Mouse (Mus musculus): ENCODE measurements around the gene Myo16. TPM values are rescaled to one million over a fixed set of nuclear protein-coding genes. Genes with fewer than 3 reads are reported as not detected.

The Myo16 gene
- polyA plus RNA-seq, 1 experiment from 2014 or later, result 0.68 TPM

DNA sequence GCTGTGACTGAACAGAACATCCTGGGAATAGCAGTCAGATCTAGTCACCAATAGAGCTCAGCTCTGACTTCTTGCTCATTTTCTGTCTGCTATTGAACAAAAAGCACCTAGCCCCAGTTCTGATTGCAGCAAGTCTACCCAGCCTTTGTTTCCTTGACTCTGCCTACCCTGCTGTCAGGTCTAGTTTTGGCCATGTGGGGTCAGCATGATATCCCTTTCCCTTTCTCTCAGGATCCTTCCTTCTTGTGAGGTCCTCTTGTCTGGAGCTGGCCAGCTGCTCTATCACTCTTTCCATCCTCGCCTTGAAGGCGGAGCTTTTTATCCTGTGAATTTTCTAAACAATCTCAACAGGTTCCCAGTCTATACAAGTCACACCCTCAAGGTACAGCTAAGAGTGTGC is 459.7 kb downstream of the Myo16 start:
- DNase-seq (ENCODE audit: low spot score), result no peak

DNA sequence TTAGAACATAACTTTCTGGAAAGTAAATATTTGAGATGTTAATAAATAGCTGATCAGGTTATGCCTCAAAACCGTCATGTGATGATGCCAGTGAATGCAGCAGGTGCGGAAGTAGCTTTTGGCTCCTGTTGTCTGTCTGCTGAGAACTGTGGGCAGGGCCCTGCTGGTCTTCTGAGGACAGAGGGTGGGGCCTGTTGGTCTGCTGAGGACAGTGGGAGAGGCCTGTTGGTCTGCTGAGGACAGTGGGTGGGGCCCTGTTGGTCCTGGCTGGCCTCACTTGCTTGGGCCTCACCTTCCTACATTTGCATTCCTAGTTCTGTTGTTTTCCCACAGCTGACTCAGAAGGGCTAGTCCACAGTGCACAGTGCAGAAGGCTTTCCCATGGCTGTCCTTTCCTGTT is 466.0 kb downstream of the Myo16 start:
- no peak for DNase-seq (ENCODE audit: low spot score)

DNA sequence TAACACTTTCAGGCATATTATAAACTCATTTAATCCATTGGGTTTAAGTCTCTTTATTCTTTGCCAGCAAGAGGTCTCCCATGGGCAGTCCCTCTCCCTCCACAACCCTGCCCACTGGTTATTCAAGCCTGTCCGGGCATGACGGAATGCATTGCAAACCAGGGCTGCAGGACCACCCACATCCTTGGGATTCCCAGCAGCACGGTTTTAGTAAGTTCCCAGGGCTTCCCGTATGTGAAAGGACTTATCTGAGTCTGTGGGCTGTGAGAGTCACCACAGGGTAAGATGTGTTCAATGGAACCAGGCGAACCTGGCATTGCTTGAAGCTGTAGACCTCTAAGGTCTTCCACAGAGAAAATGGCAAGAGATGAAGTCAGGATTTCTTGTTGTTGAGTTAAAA is 471.6 kb downstream of the Myo16 start:
- no peak for DNase-seq (ENCODE audit: low spot score)

DNA sequence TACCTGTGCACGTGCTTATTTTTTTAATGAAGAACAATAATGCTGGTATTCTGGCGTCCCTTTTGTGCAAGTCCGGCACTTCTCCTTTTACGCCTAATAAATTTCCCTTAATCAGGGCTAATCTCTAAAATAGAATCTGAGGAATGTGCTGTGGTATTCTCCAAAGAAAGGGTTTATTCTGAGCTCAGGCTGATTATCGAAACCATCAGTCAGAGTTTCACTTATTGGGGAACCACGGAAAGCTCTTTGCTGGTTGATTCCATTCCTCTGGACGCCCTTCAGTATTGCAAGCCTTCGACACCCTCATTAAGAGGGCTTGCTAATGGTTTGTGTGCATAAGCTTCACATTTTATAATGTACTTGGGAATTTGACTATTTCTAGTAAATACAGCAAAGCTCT is 475.0 kb downstream of the Myo16 start:
- no peak for DNase-seq (ENCODE audit: low spot score)

DNA sequence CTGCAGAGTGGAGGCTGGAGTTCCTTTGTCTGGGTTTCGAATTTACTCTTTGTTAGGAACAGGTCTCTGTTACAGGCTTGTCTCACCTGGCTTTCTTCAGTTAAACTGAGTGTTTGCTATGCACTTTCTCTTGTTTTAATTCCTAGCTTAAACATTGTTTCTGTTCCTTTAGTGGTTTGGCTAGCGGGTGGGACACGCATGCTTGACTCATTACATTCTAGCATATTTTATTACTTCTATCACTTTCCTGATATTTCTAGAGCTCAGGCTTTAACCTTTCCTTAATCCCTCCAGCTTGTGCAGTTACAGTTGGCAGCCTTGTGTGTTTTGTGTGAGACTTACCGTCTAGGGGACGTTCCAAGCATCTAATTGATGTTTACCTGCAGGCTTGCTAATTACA is 476.2 kb downstream of the Myo16 start:
- DNase-seq (ENCODE audit: low spot score), result no peak

DNA sequence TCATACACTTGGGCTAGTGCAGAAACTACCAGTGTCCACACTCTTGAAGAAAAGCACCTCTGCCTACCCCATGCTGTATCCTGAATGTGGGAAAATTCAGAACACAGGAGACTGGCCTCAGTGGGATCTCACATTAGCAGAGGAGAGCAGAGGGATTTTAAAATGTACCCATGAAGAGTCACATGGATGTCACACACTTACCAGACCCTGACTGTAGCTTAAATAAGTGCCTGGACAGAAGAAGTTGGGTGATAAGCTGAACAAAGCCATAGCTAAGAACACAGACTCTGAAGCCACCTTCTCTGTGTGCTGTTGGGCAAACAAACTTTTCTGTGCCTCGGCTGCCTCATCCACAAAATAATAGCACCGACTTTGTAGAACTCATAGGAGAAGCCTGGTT is 477.3 kb downstream of the Myo16 start:
- DNase-seq (ENCODE audit: low spot score), result no peak

DNA sequence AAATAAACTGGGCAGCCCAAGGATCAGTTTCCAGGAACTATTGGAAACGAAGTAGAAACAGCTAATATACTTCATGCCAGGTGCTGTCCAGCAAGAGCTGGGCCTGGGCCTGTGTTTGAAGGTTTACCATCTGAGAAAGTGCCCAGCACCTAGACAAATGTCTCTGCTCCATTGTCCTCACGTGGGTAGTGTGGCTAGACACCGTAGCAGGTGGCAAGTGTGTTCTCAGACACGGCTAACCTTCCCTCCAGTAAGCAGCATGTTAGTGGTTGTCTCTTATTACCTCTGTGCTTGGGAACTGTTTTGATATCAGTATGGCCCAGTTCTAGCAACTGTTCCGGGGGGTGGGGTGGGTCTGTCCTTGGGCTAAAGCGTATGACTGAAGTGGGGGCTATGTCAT is 478.9 kb downstream of the Myo16 start:
- no peak for DNase-seq (ENCODE audit: low spot score)

DNA sequence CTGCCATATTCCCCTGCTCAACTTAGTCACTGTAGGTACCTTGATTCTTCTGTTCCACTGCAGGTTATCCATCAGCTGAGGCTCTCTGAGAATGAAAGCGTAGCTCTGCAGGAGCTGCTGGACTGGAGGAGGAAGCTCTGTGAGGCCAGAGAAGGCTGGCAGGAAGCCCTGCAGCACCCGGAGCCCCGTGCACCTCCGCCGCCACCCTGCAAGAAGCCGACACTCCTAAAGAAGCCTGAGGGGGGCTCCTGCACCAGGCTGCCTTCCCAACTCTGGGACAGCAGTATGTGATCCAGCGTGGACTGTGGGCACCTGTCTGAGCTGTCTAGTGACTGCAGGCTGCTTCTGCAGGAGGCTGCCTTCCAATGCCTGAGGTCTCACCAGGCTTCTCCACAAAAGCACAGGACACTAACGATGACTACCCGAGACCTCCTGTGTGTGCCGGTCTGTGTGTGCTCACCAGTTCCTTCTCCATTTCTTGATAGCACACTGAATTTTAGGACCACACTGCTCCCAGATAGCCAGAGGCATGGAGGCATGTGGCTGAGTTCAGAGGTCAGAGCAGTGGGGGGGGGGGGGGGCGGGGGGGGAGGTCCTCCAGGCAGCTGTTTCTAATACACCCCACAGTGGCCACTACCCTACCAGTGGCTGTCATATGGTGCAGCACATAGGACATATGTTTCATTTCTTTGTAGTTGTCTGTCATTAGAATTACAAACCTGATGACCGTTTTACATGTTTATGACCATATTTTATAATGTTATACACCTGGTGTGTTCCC is 479.8 kb downstream of the Myo16 start:
- DNase-seq (ENCODE audit: low spot score), result no peak

DNA sequence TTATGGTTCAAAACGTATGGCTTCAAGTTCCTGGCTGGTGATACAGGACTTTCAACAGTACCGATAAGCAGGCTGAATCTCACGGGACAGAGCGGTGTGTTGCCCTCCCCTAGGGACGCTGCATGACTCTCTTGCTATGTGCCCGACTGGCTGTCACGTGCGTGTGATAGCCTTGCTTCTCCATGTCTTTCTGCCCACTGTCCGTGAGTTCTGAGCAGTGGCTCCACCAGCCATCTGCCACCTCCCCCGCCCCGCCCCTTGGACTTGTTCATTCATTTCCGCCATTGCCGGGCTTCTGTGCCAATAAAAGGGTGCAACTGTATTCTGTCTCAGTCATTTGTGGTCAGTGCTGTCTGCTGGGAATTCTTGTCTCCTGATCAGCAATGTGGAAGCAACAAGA is 480.7 kb downstream of the Myo16 start:
- DNase-seq (ENCODE audit: low spot score), result no peak

DNA sequence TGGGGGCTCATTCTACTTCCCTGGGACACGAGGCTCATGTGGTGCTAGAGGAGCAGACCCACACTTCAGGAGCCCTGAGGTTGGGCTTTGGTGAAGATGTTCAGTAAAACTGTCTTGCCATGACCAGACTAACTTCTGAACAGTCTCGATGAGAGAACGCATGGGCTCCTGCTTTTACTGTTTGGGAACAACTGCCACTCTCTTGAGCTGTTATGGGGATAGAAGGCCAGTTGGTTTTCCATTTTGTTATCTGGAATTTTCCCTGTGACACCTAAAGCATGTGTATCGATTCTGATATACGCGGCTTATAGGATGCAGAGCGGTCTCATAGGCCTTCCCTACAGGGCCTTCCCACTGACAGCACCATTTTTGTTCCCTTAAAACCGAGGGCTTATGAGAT is 485.2 kb downstream of the Myo16 start:
- no peak for DNase-seq (ENCODE audit: low spot score)

DNA sequence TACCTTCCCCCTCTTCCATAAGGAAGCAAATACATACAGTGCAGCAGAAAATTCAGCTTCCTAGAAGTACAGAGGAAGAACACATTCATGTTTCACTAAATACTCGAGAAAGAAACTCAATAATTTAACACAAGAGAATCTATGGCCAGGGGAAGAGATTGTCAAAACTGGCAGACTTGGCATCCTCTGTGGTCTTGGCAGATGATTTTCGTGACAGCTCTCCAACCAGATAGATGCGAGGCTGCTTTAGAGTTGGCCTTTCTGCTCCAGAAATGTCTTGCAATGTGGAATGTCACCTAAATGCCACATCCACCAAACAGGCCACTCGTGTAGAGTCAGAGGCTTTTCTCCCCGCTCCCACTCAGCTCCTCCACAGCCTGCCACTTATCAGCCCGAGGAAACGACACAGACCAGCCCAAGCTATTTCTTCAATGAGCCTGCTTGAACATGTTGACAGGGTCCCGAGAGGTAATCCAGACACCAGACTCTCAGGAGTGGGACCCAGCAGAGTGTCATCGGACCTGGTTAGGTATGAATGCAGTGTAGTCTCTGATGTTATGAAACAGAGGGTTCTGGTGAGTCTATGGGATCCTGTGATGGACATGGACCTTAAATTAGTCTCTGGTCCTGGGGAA is 486.6 kb downstream of the Myo16 start:
- DNase-seq (ENCODE audit: low spot score), result no peak

DNA sequence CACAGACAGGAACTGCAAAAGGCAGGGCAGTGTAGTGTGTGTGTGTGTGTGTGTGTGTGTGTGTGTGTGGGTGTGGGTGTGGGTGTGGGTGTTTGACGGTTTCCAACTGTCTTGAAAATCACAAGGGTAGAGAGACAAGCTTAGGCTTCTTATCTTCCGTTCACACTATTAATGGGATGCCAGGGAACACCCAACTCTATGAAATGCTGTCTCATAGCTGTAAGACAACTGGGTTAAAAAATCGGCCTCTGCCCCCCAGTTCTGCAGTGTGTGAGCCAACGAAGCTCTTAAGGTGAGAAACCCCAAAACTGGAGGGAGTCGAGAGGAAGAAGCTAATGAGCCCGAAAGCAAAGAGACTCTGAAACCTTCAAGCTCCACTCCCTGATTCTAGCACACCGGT is 487.1 kb downstream of the Myo16 start:
- no peak for DNase-seq (ENCODE audit: low spot score)

DNA sequence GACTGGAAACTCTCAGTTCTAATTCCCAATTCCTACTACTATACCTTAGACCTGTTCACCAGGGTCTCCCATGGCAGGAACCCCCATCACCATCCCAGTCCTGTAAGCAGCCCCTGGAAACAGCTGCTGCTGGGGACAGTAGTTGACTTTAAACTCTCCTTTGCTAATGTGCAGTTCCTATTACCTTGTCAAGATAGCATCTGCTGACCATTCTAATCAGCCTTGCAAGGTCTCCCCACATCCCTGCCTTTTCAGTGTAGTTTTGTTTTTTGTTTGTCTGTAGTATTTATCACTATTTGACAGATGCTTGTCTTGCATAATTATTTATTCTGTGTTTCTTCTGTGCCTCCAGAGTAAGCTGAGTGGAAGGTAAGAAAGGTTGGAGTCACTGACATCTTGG is 487.6 kb downstream of the Myo16 start:
- no peak for DNase-seq (ENCODE audit: low spot score)

DNA sequence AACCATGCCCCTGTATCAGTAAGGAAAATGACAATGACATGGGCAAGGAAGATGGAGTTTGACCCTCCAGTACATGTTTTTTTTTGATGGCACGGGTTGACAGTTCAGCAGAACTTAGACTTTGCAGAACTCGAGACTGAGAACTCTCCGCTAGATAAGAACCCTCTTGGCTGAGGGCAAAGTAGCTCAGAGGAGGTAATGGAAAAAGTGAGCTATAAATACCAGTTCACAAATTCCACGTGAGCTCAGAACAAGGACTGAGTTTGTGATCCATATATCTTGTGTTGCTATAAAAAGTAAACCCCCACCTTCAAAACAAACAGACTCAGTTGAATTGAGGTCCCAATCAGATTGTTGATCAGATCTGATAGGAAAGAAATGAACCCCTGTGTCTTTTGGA is 489.5 kb downstream of the Myo16 start:
- DNase-seq (ENCODE audit: low spot score), result no peak

DNA sequence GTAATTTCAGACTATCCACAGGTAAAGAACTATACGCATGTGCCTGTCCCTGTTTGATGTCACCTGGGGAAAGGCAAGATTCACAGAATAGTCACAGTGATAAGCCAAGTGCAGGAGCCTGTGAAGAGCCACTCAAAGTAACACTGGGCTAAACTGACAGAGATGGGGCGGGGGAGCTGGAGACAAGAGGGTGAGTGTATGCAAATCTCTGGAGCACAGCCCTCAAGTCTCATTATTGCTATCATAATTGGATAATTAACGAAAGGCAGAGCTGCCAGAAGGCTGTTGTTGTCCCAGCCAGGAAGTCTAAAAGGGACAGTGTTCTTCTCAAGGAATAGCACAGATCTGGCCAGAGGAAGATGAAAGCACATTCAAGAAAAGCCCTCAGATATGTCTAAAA is 490.8 kb downstream of the Myo16 start:
- DNase-seq (ENCODE audit: low spot score), result no peak

DNA sequence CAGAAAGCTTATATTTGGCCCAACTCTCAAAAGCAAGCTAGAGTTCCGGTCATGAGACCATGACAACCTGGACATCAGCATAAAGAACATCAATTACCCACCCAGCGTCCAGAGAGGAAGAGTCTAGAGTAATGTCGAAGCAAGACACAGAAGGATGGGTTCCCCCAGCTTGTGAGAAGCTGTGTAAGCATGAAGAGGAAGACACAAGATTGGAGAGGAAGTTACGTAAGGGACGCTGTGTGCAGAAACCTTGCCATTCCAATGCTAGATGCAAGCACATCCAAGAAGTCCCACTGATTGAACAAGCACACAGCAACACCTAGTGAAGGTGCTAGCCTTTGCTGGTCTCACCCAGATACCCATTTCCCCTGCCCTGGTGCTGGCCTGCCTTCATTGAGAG is 492.0 kb downstream of the Myo16 start:
- no peak for DNase-seq (ENCODE audit: low spot score)

DNA sequence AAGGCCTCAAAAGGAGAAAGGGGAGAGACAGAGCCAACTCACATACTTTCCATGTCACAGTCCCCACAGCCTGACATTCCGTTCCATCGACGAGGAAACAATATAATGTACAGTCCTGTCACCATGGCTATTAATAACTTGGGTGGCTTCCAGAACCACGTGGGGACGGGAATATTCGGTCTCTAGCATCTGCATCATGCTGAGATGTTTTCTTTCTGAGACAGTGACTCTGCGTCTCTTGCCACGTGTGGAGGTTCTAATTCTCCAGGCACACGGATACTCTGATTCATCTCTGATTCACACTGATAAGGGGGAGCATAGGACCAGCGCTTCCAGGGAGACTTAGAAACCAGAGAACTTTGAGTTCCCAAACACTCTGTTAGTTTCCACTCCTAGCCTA is 492.8 kb downstream of the Myo16 start:
- no peak for DNase-seq (ENCODE audit: low spot score)

DNA sequence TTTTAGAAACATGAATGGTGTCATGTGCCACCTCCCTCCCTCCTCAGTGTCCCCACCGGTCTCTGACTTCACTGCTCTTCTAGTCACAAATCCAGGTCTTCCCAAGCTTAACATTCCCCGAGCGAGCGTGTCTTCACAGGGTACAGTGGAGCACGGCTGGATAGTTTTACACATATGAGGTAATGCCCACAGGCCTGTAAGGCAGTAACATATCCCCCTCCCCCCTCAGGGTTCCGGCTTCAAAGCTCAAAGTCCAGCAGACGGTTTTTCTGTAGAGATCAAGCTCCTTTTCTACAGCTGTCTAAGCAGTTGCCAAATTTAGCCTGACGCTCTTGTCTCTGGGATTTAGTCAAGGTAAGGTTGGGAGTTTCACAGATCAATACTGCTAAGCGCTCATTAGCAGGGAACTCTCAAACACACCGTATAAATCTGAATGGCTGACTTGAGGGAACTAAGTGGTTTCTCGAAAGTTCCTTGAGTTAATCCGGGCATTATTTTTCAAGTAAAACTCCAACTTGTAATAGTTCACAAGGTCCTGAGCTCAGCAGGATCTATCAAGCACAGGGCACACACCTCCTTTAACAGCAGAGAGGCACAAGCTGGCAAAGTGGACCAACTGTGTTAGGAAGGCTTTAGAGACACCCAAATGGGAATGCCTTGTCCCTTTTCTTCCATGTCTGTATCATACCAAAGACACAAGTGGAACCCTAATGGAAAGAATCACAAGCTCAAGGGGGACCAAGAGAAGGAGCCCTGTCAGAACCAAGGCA is 498.0 kb downstream of the Myo16 start:
- no peak for DNase-seq (ENCODE audit: low spot score)

DNA sequence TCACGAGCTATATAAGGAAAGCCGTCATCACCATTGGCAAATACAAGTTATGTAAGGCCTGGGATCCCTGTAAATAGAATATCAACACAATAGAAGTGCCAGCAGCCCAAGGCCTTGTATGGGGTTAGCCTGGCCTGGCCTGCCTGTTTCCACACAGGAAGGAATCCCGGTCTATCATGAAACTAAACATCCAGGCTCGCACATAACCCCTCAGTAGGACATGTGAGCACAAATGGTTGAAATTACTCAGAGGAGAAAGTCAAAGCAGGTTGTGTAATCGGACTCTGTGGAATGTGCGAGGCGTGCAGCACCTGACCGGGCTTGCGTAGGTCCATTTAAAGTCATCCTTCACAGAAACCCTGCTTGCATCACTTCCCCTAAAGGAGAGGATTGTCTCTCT is 499.6 kb downstream of the Myo16 start:
- no peak for DNase-seq (ENCODE audit: low spot score)

DNA sequence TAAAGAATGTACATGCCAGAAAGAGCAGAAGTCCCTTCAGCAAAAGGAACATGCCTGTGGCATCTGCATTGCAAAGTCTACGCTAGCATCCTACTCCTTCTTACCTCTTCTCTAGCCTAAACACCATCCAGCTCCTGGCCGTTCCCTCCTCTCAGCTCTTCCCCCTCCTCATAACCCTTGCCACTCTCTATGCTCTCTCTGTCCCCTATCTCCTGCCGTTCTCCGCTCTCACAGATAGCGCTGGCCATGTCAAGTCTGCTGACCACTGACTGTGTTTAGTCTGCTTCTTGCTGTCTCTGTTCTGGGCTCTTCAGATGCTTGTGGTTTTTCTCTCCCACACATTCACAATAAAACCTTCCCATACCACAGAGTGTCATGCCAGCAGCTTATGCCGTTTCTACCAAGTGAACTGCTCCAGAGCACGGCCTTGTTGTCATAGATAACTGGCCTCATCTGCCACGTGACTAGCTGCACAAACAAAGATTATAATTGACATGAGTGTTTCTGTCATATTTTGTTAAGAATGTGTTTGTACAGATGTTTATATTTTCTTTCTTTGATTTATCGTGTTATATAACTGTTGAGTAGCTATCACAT is 501.3 kb downstream of the Myo16 start:
- DNase-seq (ENCODE audit: low spot score), result no peak

DNA sequence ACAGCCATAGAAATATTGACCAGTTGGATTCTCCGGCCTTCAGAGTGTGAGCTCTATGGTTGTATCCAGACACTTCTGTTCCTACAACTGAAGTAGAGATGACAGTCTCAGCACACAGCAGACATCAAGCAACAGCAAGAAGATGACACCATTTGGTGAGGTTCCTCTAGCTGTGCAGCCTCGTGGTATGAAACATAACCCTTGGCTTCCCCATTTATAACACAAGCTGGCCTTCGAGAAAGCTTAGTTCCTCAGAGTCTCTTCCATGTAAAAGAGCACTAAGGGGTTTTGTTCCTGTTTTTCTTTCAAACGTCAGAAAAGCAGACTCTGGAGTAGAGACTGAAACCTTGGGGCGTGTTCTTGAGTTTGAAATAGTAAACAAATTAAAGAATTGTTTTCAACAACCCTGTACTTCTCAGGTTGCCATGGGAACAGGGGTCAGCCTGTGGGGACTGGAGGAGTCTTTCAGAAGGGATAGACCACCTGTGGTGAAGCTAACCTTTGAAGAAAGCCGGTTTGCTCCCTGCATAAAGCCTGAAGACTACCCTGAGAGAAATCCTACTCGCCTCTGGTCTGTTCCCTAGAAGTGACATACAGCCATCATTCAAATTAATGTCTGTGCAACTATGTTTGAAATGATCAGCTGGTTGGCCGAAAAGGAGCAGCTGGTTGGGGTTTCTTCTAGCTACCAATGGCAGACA is 510.2 kb downstream of the Myo16 start:
- DNase-seq (ENCODE audit: low spot score), result no peak

Measured in thymus, postnatal 0 days (tissue).